Mouse (Mus musculus) kidney, adult 2 months (tissue): ENCODE results near the gene Kbtbd4.

Source experiments
- CTCF ChIP-seq: fragments of 200-500 bp; conservative IDR thresholded peaks from 2 replicates; pipeline ENCODE4 v1.5.1; 2011; ENCODE audit warnings: low read depth, mild to moderate bottlenecking, control low read depth, low read length, moderate library complexity, mixed read lengths; ENCODE audit not compliant: insufficient read depth, insufficient read length
- POLR2A ChIP-seq: fragments of 200-500 bp; IDR thresholded peaks from one replicate; pipeline ENCODE4 v1.6.1; 2011; ENCODE audit warnings: low read depth, low read length, control low read depth

- no peak for TF ChIP-seq CTCF
- TF ChIP-seq POLR2A, result no peak
Observed at GRCm38 (mm10) chr2:90958856-90959255, 54.3 kb downstream of the Kbtbd4 start.
